ENCODE assay signal across 8 mouse cellular contexts in genomic region chr1:190979100-190979563, GRCm38 (mm10). TPM values are rescaled to one million over a fixed set of nuclear protein-coding genes. Genes with fewer than 3 reads are reported as not detected.
DNase-seq lines count a peak whose midpoint lies in the region; ATAC-seq and TF ChIP-seq lines count a peak whose summit lies in the region.

Vash2 (minus strand) TSS chr1:190979296.

- peaks cover 17% of the 10 kb centered on the region for H3K36me3 ChIP-seq in forebrain, embryonic 13.5 days (ENCODE audit: poor library complexity, severe bottlenecking)
- H3K36me3 ChIP-seq in heart, embryonic 16.5 days (ENCODE audit: control insufficient read depth, insufficient read depth), result peaks cover 7% of the 10 kb centered on the region; the same call in 1 of the 2 replicates
- H3K36me3 ChIP-seq in liver, embryonic 12.5 days, result no peaks in the 10 kb centered on the region
- peaks cover 1% of the 10 kb centered on the region for H3K36me3 ChIP-seq in myocyte (ENCODE audit: control insufficient read depth, insufficient read depth)
- no peaks in the 10 kb centered on the region for H3K36me3 ChIP-seq in testis, adult 2 months (ENCODE audit: control insufficient read depth, insufficient read depth, low read length)

- TF ChIP-seq POLR2A in myocyte (IDR thresholded peaks at IDR 0.05; ENCODE audit: insufficient read length, low read depth), result peak; percentile 58
- peak; percentile 42; the same call in 1 of the 2 replicates for TF ChIP-seq POLR2A in testis, adult 2 months (IDR thresholded peaks at IDR 0.05; ENCODE audit: control insufficient read depth, low read depth, low read length)

- peak within 1 kb of the TSS; percentile 93 for H3K9ac ChIP-seq in forebrain, embryonic 13.5 days
- H3K9ac ChIP-seq in heart, embryonic 16.5 days (ENCODE audit: low read length), result peak within 1 kb of the TSS; percentile 90
- H3K9ac ChIP-seq in liver, embryonic 12.5 days, result peak within 1 kb of the TSS; percentile 52

- WGBS in forebrain, embryonic 13.5 days, result under 1% methylated on average over 36 of the region's 38 CpGs
- WGBS in heart, embryonic 16.5 days, result 1% methylated on average over 38 of the region's 38 CpGs
- WGBS in liver, embryonic 12.5 days (ENCODE audit: insufficient replicate concordance), result 1% methylated on average over 30 of the region's 38 CpGs

- peak within 1 kb of the TSS; percentile 87 for H3K4me2 ChIP-seq in forebrain, embryonic 13.5 days
- peak within 1 kb of the TSS; percentile 98 for H3K4me2 ChIP-seq in heart, embryonic 16.5 days (ENCODE audit: low read depth, low read length)
- peak within 1 kb of the TSS; percentile 72 for H3K4me2 ChIP-seq in liver, embryonic 12.5 days
- peak within 1 kb of the TSS; percentile 80 for H3K4me2 ChIP-seq in myocyte (ENCODE audit: low read depth)

- H3K4me1 ChIP-seq in brown adipose tissue, adult 24 weeks (ENCODE audit: control insufficient read depth, insufficient read depth, insufficient read length, low read length), result peaks cover 4% of the 10 kb centered on the region; the same call in 1 of the 2 replicates
- peaks cover 37% of the 10 kb centered on the region for H3K4me1 ChIP-seq in forebrain, embryonic 13.5 days
- peaks cover 31% of the 10 kb centered on the region for H3K4me1 ChIP-seq in heart, embryonic 16.5 days (ENCODE audit: control insufficient read depth, insufficient read depth, low read length)
- peaks cover 13% of the 10 kb centered on the region for H3K4me1 ChIP-seq in liver, embryonic 12.5 days
- peaks cover 7% of the 10 kb centered on the region for H3K4me1 ChIP-seq in testis, adult 2 months (ENCODE audit: control insufficient read depth, insufficient read depth, low read length)

- no peak for TF ChIP-seq CTCF in testis, adult 2 months (IDR thresholded peaks at IDR 0.05; ENCODE audit: control insufficient read depth, insufficient read depth, insufficient replicate concordance, low read depth, low read length)

- peak; percentile 86 for DNase-seq in ES-CJ7 (ENCODE audit: low read depth, low spot score)
- DNase-seq in kidney, postnatal 25 days, result peak; percentile 79 to 88

- H3K79me2 ChIP-seq in myocyte (ENCODE audit: control insufficient read depth, insufficient read depth), result peaks cover 17% of the 10 kb centered on the region

- no peak within 1 kb of the TSS for H3K27ac ChIP-seq in brown adipose tissue, adult 24 weeks (replicated peaks; ENCODE audit: low read depth, low read length)
- peak within 1 kb of the TSS; percentile 96 for H3K27ac ChIP-seq in forebrain, embryonic 13.5 days
- peak within 1 kb of the TSS; percentile 92 for H3K27ac ChIP-seq in heart, embryonic 16.5 days (ENCODE audit: low read length)
- peak within 1 kb of the TSS; percentile 64; the same call in 1 of the 2 replicates for H3K27ac ChIP-seq in liver, embryonic 12.5 days
- peak within 1 kb of the TSS; percentile 44; the same call in 1 of the 2 replicates for H3K27ac ChIP-seq in testis, adult 2 months (ENCODE audit: control insufficient read depth, insufficient read depth, low read depth, low read length)

- peak within 1 kb of the TSS; percentile 56 for H3K4me3 ChIP-seq in brown adipose tissue, adult 24 weeks (ENCODE audit: insufficient read depth, low read depth, low read length)
- peak within 1 kb of the TSS; percentile 62 for H3K4me3 ChIP-seq in forebrain, embryonic 13.5 days
- H3K4me3 ChIP-seq in heart, embryonic 16.5 days (ENCODE audit: low read length), result peak within 1 kb of the TSS; percentile 76
- peak within 1 kb of the TSS; percentile 53 for H3K4me3 ChIP-seq in liver, embryonic 12.5 days
- peak within 1 kb of the TSS; percentile 64 for H3K4me3 ChIP-seq in myocyte
- H3K4me3 ChIP-seq in testis, adult 2 months (ENCODE audit: control insufficient read depth, low read depth, low read length), result peak within 1 kb of the TSS; percentile 88

- peak; percentile 99 for ATAC-seq in forebrain, embryonic 13.5 days
- ATAC-seq in heart, embryonic 16.5 days (replicated peaks; ENCODE audit: extremely low read depth, insufficient read depth, low FRiP score), result peak; percentile 97
- peak; percentile 70 for ATAC-seq in liver, embryonic 12.5 days

- H3K9me3 ChIP-seq in forebrain, embryonic 13.5 days (replicated peaks), result no peaks in the 10 kb centered on the region
- no peaks in the 10 kb centered on the region for H3K9me3 ChIP-seq in heart, embryonic 16.5 days (replicated peaks; ENCODE audit: control insufficient read depth, low read length)
- H3K9me3 ChIP-seq in liver, embryonic 12.5 days (replicated peaks), result no peaks in the 10 kb centered on the region

- peak within 1 kb of the TSS; percentile 74 for H3ac ChIP-seq in myocyte (ENCODE audit: control insufficient read depth, insufficient read length)

- no peaks in the 10 kb centered on the region; the same call in 1 of the 2 replicates for H3K27me3 ChIP-seq in forebrain, embryonic 13.5 days
- no peaks in the 10 kb centered on the region for H3K27me3 ChIP-seq in heart, embryonic 16.5 days (ENCODE audit: control insufficient read depth, insufficient read depth, low read length)
- H3K27me3 ChIP-seq in liver, embryonic 12.5 days (replicated peaks), result peaks cover 78% of the 10 kb centered on the region
- no peaks in the 10 kb centered on the region for H3K27me3 ChIP-seq in myocyte (ENCODE audit: control insufficient read depth, insufficient read depth, insufficient read length)
- H3K27me3 ChIP-seq in testis, adult 2 months (ENCODE audit: control insufficient read depth, insufficient read depth, low read length), result no peaks in the 10 kb centered on the region; the same call in 1 of the 2 replicates

TF ChIP-seq in myocyte, 11 proteins besides CTCF, POLR2A, EP300 and RAD21:
- no peak for TF ChIP-seq REST (IDR thresholded peaks at IDR 0.05; ENCODE audit: insufficient read depth, insufficient read length)
- no peak for TF ChIP-seq POLR2AphosphoS2 (IDR thresholded peaks at IDR 0.05; ENCODE audit: insufficient read length, low read depth)
- peak; percentile 64 for TF ChIP-seq E2F4 (IDR thresholded peaks at IDR 0.05; ENCODE audit: insufficient read depth)
- TF ChIP-seq SRF (IDR thresholded peaks at IDR 0.05; ENCODE audit: control insufficient read depth, insufficient read length, low read depth), result no peak
TF ChIP-seq in myocyte: peak in this region for 1.

RNA-seq across cellular contexts. Expression of gene Vash2, which starts in this region (rescaled TPM):
- polyA plus RNA-seq in brown adipose tissue, adult 24 weeks (2012; ENCODE audit: insufficient read depth, insufficient read length, missing spikeins), result not detected in 2 replicates
- 57.6 and 62.6 TPM in 2 replicates for polyA plus RNA-seq in forebrain, embryonic 13.5 days (2015; fragmentation: Nextera tagmentation; extraction: Ambion mirVana)
- 48.3 and 50.6 TPM in 2 replicates for polyA plus RNA-seq in heart, embryonic 16.5 days (2015; fragmentation: Nextera tagmentation; extraction: Ambion mirVana)
- 3.9 and 4.0 TPM in 2 replicates for polyA plus RNA-seq in liver, embryonic 12.5 days (2016; fragmentation: Nextera tagmentation; extraction: Ambion mirVana)
- 20.0 TPM for polyA plus RNA-seq in myocyte (2012; fragmentation: generic; extraction: Trizol)
- polyA plus RNA-seq in testis, adult 2 months (2012; rRNA removed), result 53.8 and 65.7 TPM in 2 replicates
